Mouse (Mus musculus) liver, adult (tissue): Measurements from ENCODE around the gene Caly.

ENCODE experiments used
- GATA4 ChIP-seq: IDR thresholded peaks from 2 replicates; pipeline ENCODE4 v1.6.1; 2014; ENCODE audit warnings: mild to moderate bottlenecking, low read length; ENCODE audit not compliant: insufficient replicate concordance

Caly gene

GRCm38 (mm10) chr7:140060936-140061831 is 21.2 kb downstream of the Caly start:
- no peak for TF ChIP-seq GATA4

GRCm38 (mm10) chr7:140059601-140060000 is 22.7 kb downstream of the Caly start:
- no peak for TF ChIP-seq GATA4

- TF ChIP-seq GATA4 = no peak
Measured at GRCm38 (mm10) chr7:140058528-140058927, 23.8 kb downstream of the Caly start.

- TF ChIP-seq GATA4 = no peak
Measured at GRCm38 (mm10) chr7:140057413-140058407, 24.6 kb downstream of the Caly start.

- no peak for TF ChIP-seq GATA4
Measured at GRCm38 (mm10) chr7:140054124-140054523, 28.2 kb downstream of the Caly start.

- TF ChIP-seq GATA4 = no peak
Measured at GRCm38 (mm10) chr7:140049115-140049689, 33.1 kb downstream of the Caly start.

GRCm38 (mm10) chr7:140048361-140049114 is 33.8 kb downstream of the Caly start, which contains the start of gene Msx3:
TSS of gene Msx3 (minus strand) at chr7:140049089.
- no peak for TF ChIP-seq GATA4

GRCm38 (mm10) chr7:140047811-140048311 is 34.5 kb downstream of the Caly start:
- no peak for TF ChIP-seq GATA4

GRCm38 (mm10) chr7:140045546-140045945 is 36.8 kb downstream of the Caly start:
- no peak for TF ChIP-seq GATA4

- TF ChIP-seq GATA4 = no peak
Measured at GRCm38 (mm10) chr7:140042728-140043127, 39.6 kb downstream of the Caly start.

- TF ChIP-seq GATA4 = no peak
Measured at GRCm38 (mm10) chr7:140037171-140037555, 45.2 kb downstream of the Caly start.

- TF ChIP-seq GATA4 = peak; percentile 5; the same call in 1 of the 2 replicates
Measured at GRCm38 (mm10) chr7:140036281-140037170, 45.8 kb downstream of the Caly start, which contains the start of the genes Zfp511 and Tubgcp2. TSS of gene Zfp511 (plus strand) at chr7:140036391. TSS of gene Tubgcp2 (minus strand) at chr7:140036669.

- no peak for TF ChIP-seq GATA4
Measured at GRCm38 (mm10) chr7:140035456-140035855, 46.9 kb downstream of the Caly start.

GRCm38 (mm10) chr7:140033386-140033785 is 49.0 kb downstream of the Caly start:
- TF ChIP-seq GATA4 = no peak

GRCm38 (mm10) chr7:140032366-140032765 is 50.0 kb downstream of the Caly start:
- TF ChIP-seq GATA4 = no peak
